Mouse (Mus musculus) ES-Bruce4 (cell line): ENCODE data around the gene Kirrel. TPM values are rescaled to one million over a fixed set of nuclear protein-coding genes. Genes with fewer than 3 reads are reported as not detected.

Experiments used
- H3K27ac ChIP-seq: 2 replicates; pipeline ENCODE4 v1.5.1; 2012; ENCODE audit warnings: low read length, inconsistent platforms; ENCODE audit not compliant: insufficient read depth
- H3K27me3 ChIP-seq: 2 replicates; pipeline ENCODE4 v1.6.1; 2012; ENCODE audit warnings: mild to moderate bottlenecking, low read length, inconsistent platforms; ENCODE audit not compliant: control insufficient read depth, poor library complexity, insufficient read depth, severe bottlenecking
- H3K36me3 ChIP-seq: 2 replicates; pipeline ENCODE4 v1.6.1; 2012; ENCODE audit warnings: inconsistent platforms, mild to moderate bottlenecking, low read length, moderate library complexity; ENCODE audit not compliant: control insufficient read depth, poor library complexity, insufficient read depth, severe bottlenecking
- H3K4me1 ChIP-seq: one replicate; pipeline ENCODE4 v1.8.1; 2011; ENCODE audit warnings: low read length; ENCODE audit not compliant: control insufficient read depth, insufficient read depth
- H3K4me3 ChIP-seq: 2 replicates; pipeline ENCODE4 v1.5.1; 2011; ENCODE audit warnings: low read depth, mild to moderate bottlenecking, low read length
- H3K9ac ChIP-seq: 2 replicates; pipeline ENCODE4 v1.6.1; 2012; ENCODE audit warnings: low read depth, mild to moderate bottlenecking, inconsistent platforms; ENCODE audit not compliant: poor library complexity, severe bottlenecking
- H3K9me3 ChIP-seq: replicated peaks from 2 replicates; pipeline ENCODE4 v1.6.1; 2012; ENCODE audit warnings: mild to moderate bottlenecking, low read length, inconsistent platforms; ENCODE audit not compliant: control insufficient read depth, poor library complexity, insufficient read depth, severe bottlenecking
- CTCF ChIP-seq: IDR thresholded peaks from one replicate; pipeline ENCODE4 v1.8.1; 2011; ENCODE audit warnings: low read depth, low read length
- EP300 ChIP-seq: IDR thresholded peaks from 2 replicates; pipeline ENCODE4 v1.6.1; 2011; ENCODE audit warnings: low read depth, low read length; ENCODE audit not compliant: insufficient read depth
- POLR2A ChIP-seq: IDR thresholded peaks from one replicate; pipeline ENCODE4 v1.8.1; 2011; ENCODE audit warnings: low read length; ENCODE audit not compliant: insufficient read depth
- polyA plus RNA-seq: library from polyadenylated mRNA; stranded (reverse); fragments of >200 nt; gene quantifications from 2 replicates; pipeline ENCODE4 v1.2.4, GENCODE M21; 2011; ENCODE audit warnings: low read depth; ENCODE audit not compliant: missing spikeins, insufficient read depth, insufficient read length

Gene Kirrel
- polyA plus RNA-seq, 1 experiment: 38.3 TPM

GRCm38 (mm10) chr3:87206336-87207075 is 32.0 kb upstream of the Kirrel start:
- TF ChIP-seq POLR2A: no peak

GRCm38 (mm10) chr3:87196637-87197036 is 22.1 kb upstream of the Kirrel start:
- no peaks in the 10 kb centered on the region for H3K27me3 ChIP-seq
- H3K4me1 ChIP-seq: peaks cover 6% of the 10 kb centered on the region
- TF ChIP-seq EP300 (no peak), POLR2A (no peak), CTCF (no peak)
- H3K9me3 ChIP-seq: no peaks in the 10 kb centered on the region
- no peak overlapping the region for H3K9ac ChIP-seq
- peak overlapping the region; percentile 21 for H3K4me3 ChIP-seq
- H3K36me3 ChIP-seq: no peaks in the 10 kb centered on the region
- no peak overlapping the region for H3K27ac ChIP-seq

More at GRCm38 (mm10) chr3:87206336-87207075, 32.0 kb upstream of the Kirrel start:
- no peak overlapping the region for H3K27ac ChIP-seq
- H3K4me1 ChIP-seq: no peaks in the 10 kb centered on the region
- H3K4me3 ChIP-seq: no peak overlapping the region
- no peak overlapping the region for H3K9ac ChIP-seq
- no peaks in the 10 kb centered on the region for H3K36me3 ChIP-seq
- no peaks in the 10 kb centered on the region for H3K9me3 ChIP-seq
- H3K27me3 ChIP-seq: no peaks in the 10 kb centered on the region

GRCm38 (mm10) chr3:87195041-87195440 is 20.5 kb upstream of the Kirrel start:
- Histone ChIP-seq H3K9me3 (no peaks in the 10 kb centered on the region), H3K9ac (no peak overlapping the region), H3K4me3 (no peak overlapping the region), H3K36me3 (no peaks in the 10 kb centered on the region), H3K27ac (peak overlapping the region; percentile 98), H3K4me1 (peaks cover 9% of the 10 kb centered on the region), H3K27me3 (no peaks in the 10 kb centered on the region)
- TF ChIP-seq POLR2A: no peak
- TF ChIP-seq EP300: no peak
- TF ChIP-seq CTCF: no peak

- Histone ChIP-seq H3K36me3 (no peaks in the 10 kb centered on the region), H3K27me3 (no peaks in the 10 kb centered on the region), H3K9ac (no peak overlapping the region), H3K4me3 (no peak overlapping the region), H3K9me3 (no peaks in the 10 kb centered on the region), H3K4me1 (peaks cover 9% of the 10 kb centered on the region), H3K27ac (peak overlapping the region; percentile 98)
- TF ChIP-seq EP300 (peak; percentile 75), POLR2A (no peak)
Measured at GRCm38 (mm10) chr3:87194591-87194990, 20.0 kb upstream of the Kirrel start.

GRCm38 (mm10) chr3:87193756-87194155 is 19.2 kb upstream of the Kirrel start:
- Histone ChIP-seq H3K36me3 (no peaks in the 10 kb centered on the region), H3K27me3 (no peaks in the 10 kb centered on the region), H3K4me3 (no peak overlapping the region), H3K4me1 (peaks cover 9% of the 10 kb centered on the region), H3K27ac (peak overlapping the region; percentile 98), H3K9ac (no peak overlapping the region), H3K9me3 (no peaks in the 10 kb centered on the region)
- peak; percentile 98 for TF ChIP-seq EP300
- no peak for TF ChIP-seq CTCF
- no peak for TF ChIP-seq POLR2A

- Histone ChIP-seq H3K9me3 (no peaks in the 10 kb centered on the region), H3K36me3 (no peaks in the 10 kb centered on the region), H3K27ac (peak overlapping the region; percentile 98), H3K9ac (0 out of 2 replicates have a peak overlapping the region, but pooled peaks have one; percentile 6), H3K4me1 (peaks cover 9% of the 10 kb centered on the region), H3K4me3 (no peak overlapping the region), H3K27me3 (no peaks in the 10 kb centered on the region)
- TF ChIP-seq EP300: no peak
- TF ChIP-seq POLR2A: no peak
- TF ChIP-seq CTCF: no peak
Measured at GRCm38 (mm10) chr3:87193352-87193751, 18.8 kb upstream of the Kirrel start.
